Mouse (Mus musculus) liver, embryonic 15.5 days (tissue): ENCODE measurements around the gene Sf1. TPM values are rescaled to one million over a fixed set of nuclear protein-coding genes. Genes with fewer than 3 reads are reported as not detected.

Experiments used
- ATAC-seq: fragments of 200-750 bp; cut with Nextera tagmentation; 2 replicates; pipeline ENCODE4 v1.8.0; 2017; ENCODE audit warnings: moderate number of reproducible peaks, mild to moderate bottlenecking, moderate library complexity; ENCODE audit not compliant: insufficient read depth
- H3K27ac ChIP-seq: fragments of 300-500 bp; sonication (generic); replicated peaks from 2 replicates; pipeline ENCODE4 v1.5.1; 2015; ENCODE audit warnings: mild to moderate bottlenecking, inconsistent platforms
- H3K27me3 ChIP-seq: fragments of 300-500 bp; sonication (generic); 2 replicates; pipeline ENCODE4 v1.6.1; 2015; ENCODE audit warnings: mild to moderate bottlenecking, inconsistent platforms
- H3K36me3 ChIP-seq: fragments of 300-500 bp; sonication (generic); replicated peaks from 2 replicates; pipeline ENCODE4 v1.6.1; 2015; ENCODE audit warnings: moderate library complexity, mild to moderate bottlenecking, inconsistent platforms
- H3K4me1 ChIP-seq: fragments of 300-500 bp; sonication (generic); replicated peaks from 2 replicates; pipeline ENCODE4 v1.6.1; 2015; ENCODE audit warnings: inconsistent platforms
- H3K4me2 ChIP-seq: fragments of 300-500 bp; sonication (generic); 2 replicates; pipeline ENCODE4 v1.6.1; 2015; ENCODE audit warnings: moderate library complexity, mild to moderate bottlenecking, inconsistent platforms
- H3K4me3 ChIP-seq: fragments of 300-500 bp; sonication (generic); replicated peaks from 2 replicates; pipeline ENCODE4 v1.5.1; 2015; ENCODE audit warnings: mild to moderate bottlenecking, inconsistent platforms
- H3K9ac ChIP-seq: fragments of 300-500 bp; sonication (generic); 2 replicates; pipeline ENCODE4 v1.6.1; 2015; ENCODE audit warnings: moderate library complexity, mild to moderate bottlenecking, inconsistent platforms
- H3K9me3 ChIP-seq: fragments of 300-500 bp; sonication (generic); replicated peaks from 2 replicates; pipeline ENCODE4 v1.6.1; 2016; ENCODE audit warnings: inconsistent platforms
- WGBS: fragments of 180-500 bp; shearing (Covaris S2); methylation state at CpG from one replicate; pipeline ENCODE4 v1.1.7; 2015; ENCODE audit warnings: mixed read lengths; ENCODE audit not compliant: insufficient replicate concordance; 5-methylcytosine and 5-hydroxymethylcytosine counted together
- polyA plus RNA-seq: library from polyadenylated mRNA; unstranded; fragments of >200 nt; fragmentation: Nextera tagmentation; extraction: Ambion mirVana; gene quantifications from 2 replicates; pipeline ENCODE4 v1.2.1, GENCODE M21; 2015

The Sf1 gene
- polyA plus RNA-seq, 1 experiment from 2014 or later: 64.3 TPM

DNA sequence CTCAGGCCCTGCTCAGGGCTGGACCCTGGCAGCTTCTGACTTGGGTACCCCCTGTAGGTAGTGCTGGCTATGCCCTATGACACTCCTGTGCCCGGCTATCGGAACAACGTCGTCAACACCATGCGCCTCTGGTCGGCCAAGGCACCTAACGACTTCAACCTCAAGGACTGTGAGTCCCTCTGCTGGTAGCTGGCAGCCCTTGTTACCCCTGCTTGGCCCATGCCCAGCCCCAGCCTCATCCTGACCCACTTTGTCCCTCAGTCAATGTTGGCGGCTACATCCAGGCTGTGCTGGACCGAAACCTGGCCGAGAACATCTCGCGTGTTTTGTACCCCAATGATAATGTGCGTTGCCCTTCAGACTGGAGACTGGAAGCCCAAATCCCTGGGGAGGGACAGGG, 24.5 kb downstream of the Sf1 start:
- 68% methylated on average over 13 of the region's 13 CpGs for WGBS
- ATAC-seq: no peak
- no peaks in the 10 kb centered on the region for H3K9me3 ChIP-seq
- no peak overlapping the region for H3K9ac ChIP-seq
- no peaks in the 10 kb centered on the region for H3K36me3 ChIP-seq
- H3K4me3 ChIP-seq: no peak overlapping the region
- H3K27ac ChIP-seq: no peak overlapping the region
- H3K27me3 ChIP-seq: 0 out of 2 replicates have a peak, but pooled peaks cover 10% of the 10 kb centered on the region
- H3K4me1 ChIP-seq: peaks cover 13% of the 10 kb centered on the region; the same call in 1 of the 2 replicates
- H3K4me2 ChIP-seq: no peak overlapping the region

DNA sequence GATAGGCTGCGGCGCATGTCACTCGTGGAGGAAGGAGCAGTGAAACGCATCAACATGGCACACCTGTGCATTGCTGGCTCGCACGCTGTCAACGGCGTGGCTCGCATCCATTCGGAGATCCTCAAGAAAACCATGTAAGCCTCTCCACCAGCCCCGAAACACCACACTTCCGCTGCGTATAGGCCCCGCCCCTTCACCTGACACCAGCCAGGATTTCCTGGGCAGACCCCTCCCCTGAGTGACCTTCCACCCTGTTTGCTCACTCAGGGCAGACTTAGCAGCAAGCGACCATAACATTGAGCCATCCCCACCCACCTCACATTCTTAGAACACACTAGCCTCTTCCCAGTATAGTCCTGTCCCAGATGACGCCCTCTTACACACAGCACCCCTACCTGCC, 26.3 kb downstream of the Sf1 start:
- Histone ChIP-seq H3K36me3 (no peaks in the 10 kb centered on the region), H3K4me3 (peak overlapping the region; percentile 39), H3K9ac (no peak overlapping the region), H3K27me3 (0 out of 2 replicates have a peak, but pooled peaks cover 10% of the 10 kb centered on the region), H3K4me2 (peak overlapping the region; percentile 57), H3K4me1 (peaks cover 13% of the 10 kb centered on the region; the same call in 1 of the 2 replicates), H3K27ac (no peak overlapping the region), H3K9me3 (no peaks in the 10 kb centered on the region)
- ATAC-seq: peak; percentile 55
- WGBS: 8% methylated on average over 16 of the region's 16 CpGs

DNA sequence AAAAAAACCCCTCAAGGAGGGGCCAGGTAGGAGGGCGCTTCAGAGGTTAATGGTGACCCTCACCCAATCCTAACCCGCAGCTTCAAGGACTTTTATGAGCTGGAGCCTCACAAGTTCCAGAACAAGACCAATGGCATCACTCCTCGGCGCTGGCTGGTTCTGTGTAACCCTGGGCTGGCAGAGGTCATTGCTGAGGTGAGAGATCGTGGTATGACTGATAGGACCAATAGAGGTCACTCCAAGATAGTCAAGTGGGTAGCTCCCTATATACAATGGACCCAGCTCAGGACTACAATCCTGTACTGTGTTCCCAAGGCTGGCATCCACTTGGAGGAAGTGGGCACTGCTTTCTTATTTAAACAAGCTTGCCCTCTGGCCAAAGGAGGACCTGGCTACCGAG, 26.8 kb downstream of the Sf1 start:
- Histone ChIP-seq H3K4me3 (no peak overlapping the region), H3K36me3 (no peaks in the 10 kb centered on the region), H3K4me2 (peak overlapping the region; percentile 57), H3K27ac (no peak overlapping the region), H3K27me3 (0 out of 2 replicates have a peak, but pooled peaks cover 10% of the 10 kb centered on the region), H3K4me1 (peaks cover 13% of the 10 kb centered on the region; the same call in 1 of the 2 replicates), H3K9me3 (no peaks in the 10 kb centered on the region), H3K9ac (no peak overlapping the region)
- WGBS: 43% methylated on average over 6 of the region's 6 CpGs
- no peak for ATAC-seq

DNA sequence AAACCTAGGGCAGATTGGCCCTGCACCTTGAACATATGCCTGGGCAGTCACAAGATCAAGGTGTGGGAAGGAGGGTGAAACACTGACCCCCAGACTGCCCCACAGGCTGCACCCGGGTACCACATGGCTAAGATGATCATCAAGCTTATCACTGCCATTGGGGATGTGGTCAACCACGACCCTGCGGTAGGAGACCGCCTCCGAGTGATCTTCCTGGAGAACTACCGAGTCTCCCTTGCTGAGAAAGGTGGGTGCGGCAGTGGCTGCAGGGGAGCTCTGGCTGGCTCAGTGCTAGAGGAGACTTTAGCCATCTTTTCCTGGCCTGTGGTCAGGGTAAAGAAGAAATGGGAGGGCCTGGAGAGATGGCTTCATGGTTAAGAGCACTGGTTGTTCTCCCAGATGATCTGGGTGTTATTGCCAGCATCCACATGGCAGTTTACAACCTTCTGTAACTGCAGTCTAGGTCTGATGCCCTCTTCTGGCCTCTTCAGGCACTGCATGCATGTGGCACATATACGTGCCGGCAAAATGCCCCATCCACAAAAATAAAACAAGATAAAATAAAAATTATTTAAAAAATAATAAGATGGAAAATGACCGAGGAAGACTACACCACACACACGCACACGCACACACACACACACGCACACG, 29.4 kb downstream of the Sf1 start:
- peaks cover 17% of the 10 kb centered on the region for H3K27me3 ChIP-seq
- no peak overlapping the region for H3K4me2 ChIP-seq
- 52% methylated on average over 14 of the region's 14 CpGs for WGBS
- H3K9ac ChIP-seq: no peak overlapping the region
- H3K4me3 ChIP-seq: no peak overlapping the region
- H3K36me3 ChIP-seq: no peaks in the 10 kb centered on the region
- no peak for ATAC-seq
- peaks cover 13% of the 10 kb centered on the region; the same call in 1 of the 2 replicates for H3K4me1 ChIP-seq
- H3K27ac ChIP-seq: no peak overlapping the region
- H3K9me3 ChIP-seq: no peaks in the 10 kb centered on the region

DNA sequence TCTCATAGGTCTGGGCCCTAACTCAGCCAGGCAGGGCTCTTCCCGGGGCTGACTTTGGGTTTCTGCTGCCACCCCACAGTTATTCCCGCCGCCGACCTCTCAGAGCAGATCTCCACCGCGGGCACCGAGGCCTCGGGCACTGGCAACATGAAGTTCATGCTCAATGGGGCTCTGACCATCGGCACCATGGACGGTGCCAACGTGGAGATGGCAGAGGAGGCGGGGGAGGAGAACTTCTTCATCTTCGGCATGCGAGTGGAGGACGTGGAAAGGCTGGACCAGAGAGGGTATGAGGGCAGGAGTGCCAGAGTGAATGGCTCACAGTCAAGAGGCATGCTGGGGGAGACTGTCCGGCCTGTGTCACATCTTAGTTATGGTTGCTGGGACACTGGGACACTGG, 30.1 kb downstream of the Sf1 start:
- ATAC-seq: no peak
- H3K4me3 ChIP-seq: no peak overlapping the region
- H3K9me3 ChIP-seq: no peaks in the 10 kb centered on the region
- no peak overlapping the region for H3K9ac ChIP-seq
- H3K27ac ChIP-seq: no peak overlapping the region
- H3K36me3 ChIP-seq: no peaks in the 10 kb centered on the region
- H3K4me1 ChIP-seq: peaks cover 17% of the 10 kb centered on the region
- peaks cover 21% of the 10 kb centered on the region for H3K27me3 ChIP-seq
- 78% methylated on average over 16 of the region's 16 CpGs for WGBS
- no peak overlapping the region for H3K4me2 ChIP-seq

DNA sequence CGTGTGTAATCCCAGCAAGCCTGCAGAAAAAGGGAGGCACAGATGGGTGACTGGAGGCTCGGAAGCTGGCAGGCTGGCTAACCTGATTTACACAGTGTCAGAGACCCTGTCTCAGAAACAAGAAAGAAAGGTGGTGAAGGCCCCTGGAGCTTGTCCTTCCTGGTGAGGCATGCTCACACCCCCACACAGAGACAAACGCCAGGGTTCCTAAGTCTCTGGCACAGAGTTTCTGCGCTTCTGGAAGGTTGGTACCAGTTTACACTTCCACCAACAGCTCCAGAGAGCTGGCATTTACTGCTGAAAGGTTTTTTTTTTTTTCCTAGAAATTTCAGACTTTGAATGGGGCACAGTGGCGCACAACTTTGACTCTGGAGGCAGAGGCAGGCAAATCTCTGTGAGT, 32.7 kb downstream of the Sf1 start:
- H3K9me3 ChIP-seq: no peaks in the 10 kb centered on the region
- H3K9ac ChIP-seq: no peak overlapping the region
- H3K27ac ChIP-seq: no peak overlapping the region
- no peak overlapping the region for H3K4me2 ChIP-seq
- no peak overlapping the region for H3K4me3 ChIP-seq
- H3K4me1 ChIP-seq: peaks cover 27% of the 10 kb centered on the region
- H3K36me3 ChIP-seq: no peaks in the 10 kb centered on the region
- WGBS: 76% methylated on average over 5 of the region's 5 CpGs
- peaks cover 41% of the 10 kb centered on the region for H3K27me3 ChIP-seq
- no peak for ATAC-seq

DNA sequence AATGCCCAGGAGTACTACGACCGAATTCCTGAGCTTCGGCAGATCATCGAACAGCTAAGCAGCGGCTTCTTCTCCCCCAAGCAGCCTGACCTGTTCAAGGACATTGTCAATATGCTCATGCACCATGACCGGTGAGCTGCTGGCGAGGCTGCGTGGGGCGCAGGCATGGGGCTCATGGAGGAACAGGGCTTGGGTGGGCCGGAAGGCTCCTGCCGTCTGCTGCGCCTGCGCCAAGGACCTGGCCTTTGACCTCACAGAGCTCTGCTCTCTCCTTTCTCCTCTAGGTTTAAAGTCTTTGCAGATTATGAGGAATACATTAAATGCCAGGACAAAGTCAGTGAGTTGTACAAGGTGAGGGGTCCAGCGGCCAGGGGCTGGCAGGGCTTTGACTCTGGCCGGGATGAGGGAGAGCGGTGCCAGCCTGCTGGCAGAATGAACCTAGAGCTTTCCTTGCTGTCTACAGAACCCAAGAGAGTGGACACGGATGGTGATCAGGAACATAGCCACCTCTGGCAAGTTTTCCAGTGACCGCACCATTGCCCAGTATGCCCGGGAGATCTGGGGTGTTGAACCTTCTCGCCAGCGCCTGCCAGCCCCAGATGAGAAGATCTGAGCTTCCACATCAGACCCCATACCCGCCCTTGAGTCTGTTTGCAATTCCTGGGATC, 34.2 kb downstream of the Sf1 start:
- Histone ChIP-seq H3K27me3 (peaks cover 56% of the 10 kb centered on the region), H3K9ac (no peak overlapping the region), H3K9me3 (no peaks in the 10 kb centered on the region), H3K4me1 (peaks cover 42% of the 10 kb centered on the region), H3K4me3 (no peak overlapping the region), H3K4me2 (no peak overlapping the region), H3K36me3 (no peaks in the 10 kb centered on the region), H3K27ac (no peak overlapping the region)
- ATAC-seq: no peak
- 77% methylated on average over 22 of the region's 22 CpGs for WGBS

DNA sequence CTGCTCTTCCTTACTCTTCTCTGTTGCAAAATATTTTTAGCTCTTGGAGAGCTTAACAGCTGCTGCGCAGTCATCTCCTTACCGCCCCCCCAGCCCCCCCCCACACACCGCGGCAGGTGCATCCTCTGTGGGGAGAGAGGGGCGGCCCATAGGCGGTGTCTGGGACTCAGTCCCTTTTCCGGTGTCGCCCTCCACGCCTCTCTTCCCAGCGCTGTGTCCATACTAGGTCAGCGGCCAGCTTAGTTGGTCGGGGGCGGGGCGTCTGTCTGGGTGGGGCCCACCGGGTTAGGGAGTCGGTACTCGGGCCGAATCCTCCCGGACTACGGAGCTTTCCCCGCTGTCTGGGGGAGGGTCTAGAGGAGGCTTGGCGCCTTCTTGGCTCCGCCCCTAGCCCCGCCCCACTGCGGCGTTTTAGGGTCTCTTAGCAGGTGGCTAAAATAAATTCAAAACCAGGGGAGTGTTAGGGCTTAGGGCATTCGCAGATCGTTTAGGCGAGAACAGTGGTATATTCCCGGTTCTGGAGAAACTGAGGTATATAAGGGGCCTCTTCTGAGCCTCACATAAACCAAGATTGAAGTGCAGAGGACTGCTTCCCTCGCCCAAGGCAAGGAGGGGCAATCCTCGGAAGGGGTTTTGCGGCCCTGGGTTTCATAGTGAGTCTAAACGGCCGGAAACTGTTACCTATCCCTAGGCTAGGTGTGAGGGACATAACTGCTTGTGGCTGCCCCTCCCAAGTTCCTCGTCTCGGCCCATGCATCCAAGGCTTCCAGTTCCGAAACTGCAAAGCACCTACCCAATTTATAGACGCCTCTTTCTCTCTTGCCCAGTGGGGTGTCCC, 35.2 kb downstream of the Sf1 start:
- no peaks in the 10 kb centered on the region for H3K9me3 ChIP-seq
- H3K27me3 ChIP-seq: peaks cover 56% of the 10 kb centered on the region
- peaks cover 49% of the 10 kb centered on the region for H3K4me1 ChIP-seq
- peak overlapping the region; percentile 80 for H3K4me2 ChIP-seq
- peak overlapping the region; percentile 59 for H3K4me3 ChIP-seq
- peak overlapping the region; percentile 44; the same call in 1 of the 2 replicates for H3K9ac ChIP-seq
- ATAC-seq: peak; percentile 33
- peak overlapping the region; percentile 69 for H3K27ac ChIP-seq
- 0 out of 2 replicates have a peak, but pooled peaks cover 5% of the 10 kb centered on the region for H3K36me3 ChIP-seq
- WGBS: under 1% methylated on average over 39 of the region's 39 CpGs

DNA sequence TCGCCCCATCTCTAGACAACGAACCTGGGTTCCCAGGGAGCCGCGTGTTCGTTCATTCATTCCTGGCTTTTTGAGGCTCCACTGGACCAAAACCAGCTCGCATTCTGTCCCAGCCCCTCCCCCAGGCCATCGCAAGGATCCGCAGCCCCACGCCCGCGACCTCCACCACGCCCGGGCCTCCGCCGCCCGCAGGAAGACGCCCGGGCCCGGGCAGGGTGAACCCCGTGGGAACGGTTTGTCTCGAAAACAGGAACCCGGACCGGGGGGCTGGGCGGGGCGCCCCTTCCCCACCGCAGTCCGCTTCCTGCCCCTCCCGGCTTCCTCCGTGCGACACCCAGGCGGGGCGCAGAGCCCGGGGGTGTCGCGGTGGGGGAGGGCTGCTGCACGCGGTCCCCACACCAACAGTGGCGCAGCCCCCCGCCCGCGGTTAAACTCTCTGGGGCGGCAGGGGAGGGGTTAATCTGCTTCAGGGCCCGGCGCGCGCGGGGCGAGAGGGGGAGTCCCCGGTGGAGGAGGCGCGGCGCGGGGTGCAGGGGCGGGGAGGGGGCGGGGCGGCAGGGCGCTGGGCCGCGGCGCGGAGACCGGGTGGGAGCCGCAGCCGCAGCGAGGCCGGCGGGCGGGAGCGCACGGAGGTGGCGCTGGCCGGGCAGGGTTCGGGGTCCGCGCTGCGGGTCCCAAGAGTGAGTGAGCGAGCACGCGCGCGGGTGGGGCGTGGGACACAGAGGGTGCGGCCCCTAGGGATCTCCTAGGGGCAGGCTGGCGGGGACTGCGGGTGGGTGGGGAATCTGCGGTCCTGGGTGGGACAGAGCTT, 36.0 kb downstream of the Sf1 start, which contains the start of gene Rasgrp2:
Gene Rasgrp2, plus strand, starts transcription at position 56 of the 811 bp plus-strand sequence.
- Histone ChIP-seq H3K4me3 (peak within 1 kb of the TSS; percentile 59), H3K9me3 (no peaks in the 10 kb centered on the region), H3K27me3 (peaks cover 56% of the 10 kb centered on the region), H3K27ac (peak within 1 kb of the TSS; percentile 69), H3K36me3 (0 out of 2 replicates have a peak, but pooled peaks cover 10% of the 10 kb centered on the region), H3K9ac (peak within 1 kb of the TSS; percentile 44), H3K4me1 (peaks cover 49% of the 10 kb centered on the region), H3K4me2 (peak within 1 kb of the TSS; percentile 80)
- peak; percentile 8; the same call in 1 of the 2 replicates for ATAC-seq
- WGBS: 1% methylated on average over 82 of the region's 87 CpGs
